Mouse (Mus musculus) v-Abl transformed pro-B cells (cell line): ENCODE measurements at regions not wholly inside any gene's neighbourhood (a gene's known extent, or its start where the extent isn't known, plus 50 kb on each side); places are given as distances from the start of the nearest gene placed in this dataset.

Experiments used
- in situ Hi-C, 2 experiments: fragments of 400-800 bp; cut with MboI; formaldehyde crosslinking; loops; one replicate each; pipeline ENCODE4 v1.15.1; 2025; ENCODE audit not compliant: unreplicated experiment in 2 of 2

DNA sequence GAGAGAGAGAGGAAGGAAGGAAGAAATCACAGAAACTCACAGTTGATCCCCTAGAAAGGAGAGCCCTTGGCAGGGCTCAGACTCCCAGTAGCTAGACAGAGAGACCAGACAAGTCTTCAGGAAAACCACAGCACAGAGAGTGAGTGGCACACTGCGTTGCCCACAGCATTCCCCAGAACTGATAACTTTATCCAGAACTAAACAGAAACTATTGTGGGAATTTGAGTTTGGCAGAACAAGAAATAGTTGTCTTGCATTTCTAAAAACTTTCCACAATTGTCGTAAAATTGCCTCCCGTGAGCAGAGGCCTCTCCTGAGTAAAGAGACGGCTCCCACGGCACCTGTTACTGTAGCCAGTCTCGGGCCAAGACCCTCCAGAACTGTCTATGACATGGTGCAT lies 178.1 kb downstream of the Setd4 start:
- in situ Hi-C loops: no loop called here

DNA sequence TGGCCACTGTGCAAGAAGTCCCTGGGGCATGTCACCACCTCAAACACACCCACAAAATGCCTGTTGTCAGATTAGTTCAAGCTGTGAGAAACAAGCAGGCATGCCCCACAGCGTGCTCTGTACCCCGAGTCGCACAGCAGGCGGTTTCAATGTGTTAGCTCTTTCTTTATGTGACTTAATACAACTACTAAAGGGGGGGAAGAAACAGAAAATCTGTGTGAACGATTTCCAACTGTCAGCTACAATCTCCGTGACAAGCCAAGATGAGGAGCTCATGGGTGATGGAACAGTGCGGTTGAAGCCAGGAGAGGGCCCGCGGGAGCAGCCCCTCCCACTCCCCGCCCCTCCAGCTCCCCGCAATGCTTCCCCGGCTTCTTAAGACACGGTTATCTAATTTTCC lies 180.7 kb downstream of the Setd4 start:
- in situ Hi-C loops: no loop called here

DNA sequence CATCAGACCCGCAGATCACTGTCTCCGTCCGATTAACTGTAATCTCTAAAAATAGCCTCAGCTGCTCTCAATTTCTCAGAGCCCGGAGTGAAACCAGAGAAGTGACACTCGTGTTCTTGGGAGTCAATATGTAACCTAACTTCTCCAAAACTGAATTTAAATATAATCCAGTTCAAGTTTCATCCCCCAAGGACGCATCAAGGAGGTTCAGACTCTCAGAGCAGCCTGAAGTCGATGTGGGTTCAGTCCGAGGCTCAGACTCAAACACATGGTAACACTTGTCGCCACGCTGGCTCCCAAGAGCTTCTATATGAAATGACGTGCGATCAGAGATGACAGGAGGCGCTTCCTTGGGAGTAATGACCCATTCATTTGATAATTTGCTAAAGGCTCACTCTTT lies 181.6 kb downstream of the Setd4 start:
- in situ Hi-C loops: no loop called here

DNA sequence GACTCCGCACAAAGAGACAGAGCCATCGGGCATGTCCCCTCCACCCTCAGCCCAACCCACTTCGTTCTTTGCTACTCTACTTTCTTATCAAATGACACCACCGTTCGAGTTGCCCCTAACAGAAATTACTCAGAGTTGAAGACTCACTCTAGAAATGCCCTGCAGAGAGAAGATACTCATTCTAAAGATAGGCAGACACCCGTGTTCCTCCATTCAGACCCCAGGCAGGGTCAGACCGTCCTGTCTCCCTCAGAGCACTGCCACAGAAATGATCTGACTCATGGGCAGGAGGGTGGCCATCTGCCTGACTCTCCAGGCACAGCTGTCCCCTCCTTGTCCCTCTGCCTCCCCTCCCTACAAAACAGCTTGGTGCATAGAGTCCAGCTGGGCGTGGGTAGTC lies 185.6 kb downstream of the Setd4 start:
- in situ Hi-C loops: no loop called here

DNA sequence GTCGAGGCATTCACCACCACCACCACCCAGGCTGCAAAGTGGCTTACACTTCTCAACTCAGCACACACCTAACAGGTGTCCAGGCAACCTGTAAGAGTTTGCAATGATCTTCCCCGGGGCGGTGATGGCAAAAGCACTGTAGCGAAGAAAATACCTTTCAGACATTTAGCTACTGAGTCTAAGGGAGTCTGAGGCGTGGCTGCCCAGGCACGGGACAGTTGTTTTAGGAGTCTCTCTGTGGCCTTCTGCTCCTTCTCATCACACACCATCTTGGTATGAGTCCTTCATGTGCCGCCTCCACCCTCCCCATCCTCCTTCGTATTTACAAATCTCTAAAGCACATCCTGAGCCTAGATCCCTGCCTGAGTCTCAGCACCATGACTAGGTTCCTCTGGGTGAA lies 186.0 kb downstream of the Setd4 start:
- in situ Hi-C loops: no loop called here

DNA sequence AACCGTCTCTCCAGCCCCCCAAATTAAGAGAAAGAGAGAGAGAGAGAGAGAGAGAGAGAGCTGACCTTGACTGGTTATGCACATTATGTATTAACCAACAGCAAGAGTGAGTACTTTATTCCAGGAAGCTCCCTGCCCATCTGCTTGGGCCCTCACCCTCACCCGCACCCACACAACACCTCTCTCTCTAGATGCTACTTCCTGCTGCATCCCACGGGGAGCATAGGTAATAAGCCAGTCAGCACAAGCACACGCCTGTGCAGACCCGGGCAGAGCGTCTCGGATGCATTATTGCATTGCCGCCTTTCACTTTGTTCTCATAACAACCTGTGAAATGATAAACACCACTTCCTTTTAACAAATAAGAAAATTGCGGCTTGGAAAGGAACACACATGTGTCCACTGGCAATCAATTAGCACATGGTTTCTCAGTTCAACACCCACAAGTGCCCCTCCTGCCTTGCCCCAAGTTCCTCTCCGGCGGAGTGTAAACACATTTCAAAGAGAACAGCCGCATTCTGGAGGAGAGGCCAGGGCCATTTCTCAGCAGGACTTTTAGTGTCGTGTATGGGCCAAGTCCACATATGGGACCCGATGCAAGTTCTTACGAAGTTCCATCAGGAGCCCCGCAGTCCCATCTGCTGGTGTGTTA lies 211.7 kb downstream of the Setd4 start:
- in situ Hi-C loops: no loop called here

DNA sequence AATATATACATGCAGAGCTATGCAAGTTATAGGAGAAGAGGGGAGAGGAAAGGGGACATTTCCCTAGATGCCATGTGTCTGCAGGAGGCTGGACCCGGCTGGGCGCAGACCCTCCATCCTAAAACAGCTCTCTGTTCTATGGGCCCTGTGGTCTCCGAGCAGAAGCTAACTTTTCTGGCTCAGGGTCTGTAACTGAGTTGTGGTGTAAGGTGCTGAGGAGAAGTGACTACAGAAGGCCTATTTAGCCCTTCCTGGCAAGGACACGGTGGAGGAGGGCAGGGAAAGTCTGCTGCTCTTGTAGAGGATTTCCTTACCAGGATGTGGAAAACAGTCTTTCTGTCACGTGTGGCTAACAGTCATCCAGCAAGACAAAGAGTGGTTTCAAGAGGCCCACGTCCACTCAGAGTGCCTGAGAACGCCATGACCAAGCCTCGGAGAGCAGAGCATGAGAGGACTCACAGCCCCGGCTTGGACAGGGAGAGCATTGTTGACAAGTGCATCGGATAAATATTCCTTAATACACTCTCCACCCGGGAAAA lies 216.2 kb downstream of the Setd4 start:
- in situ Hi-C loops: no loop called here

DNA sequence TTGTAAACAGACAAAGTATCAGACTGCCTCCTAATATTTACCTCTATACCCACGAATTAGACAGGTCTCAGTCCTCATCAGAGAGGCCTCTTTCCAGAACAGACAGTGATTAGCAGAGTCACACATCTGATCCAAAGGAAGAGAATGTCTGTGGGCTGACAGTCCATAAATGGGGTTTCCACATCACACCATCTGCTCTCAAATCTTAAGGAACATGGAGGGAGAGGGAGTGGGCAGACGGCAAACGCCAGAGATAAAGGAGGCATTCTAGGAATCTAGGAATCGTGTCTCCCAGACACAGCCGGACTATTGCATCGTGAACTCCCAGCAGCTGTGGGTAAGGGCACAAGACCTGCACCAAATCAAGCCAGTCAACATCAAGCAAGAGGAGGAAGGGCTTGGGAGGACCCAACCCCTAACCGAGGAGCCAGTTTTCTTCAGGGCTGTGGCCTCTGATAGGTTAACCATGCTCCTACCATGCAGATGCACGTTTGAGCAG lies 219.8 kb downstream of the Setd4 start:
- in situ Hi-C loops: no loop called here

DNA sequence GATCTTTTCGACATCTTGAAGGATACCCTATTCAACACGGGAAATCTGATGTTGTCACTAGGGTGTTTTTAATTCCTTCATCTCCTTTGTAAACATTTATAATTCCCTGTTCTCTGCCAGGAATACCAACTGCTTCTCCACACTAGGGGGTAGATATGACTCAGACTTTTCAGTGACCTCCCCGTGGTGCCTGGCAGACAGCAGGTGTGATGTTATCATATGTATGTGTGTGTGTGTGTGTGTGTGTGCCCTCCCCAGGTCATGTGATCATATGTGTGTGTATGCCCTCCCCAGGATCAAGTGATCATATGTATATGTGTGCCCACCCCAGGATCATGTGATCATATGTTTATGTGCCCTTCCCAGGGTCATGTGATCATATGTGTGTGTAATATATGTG lies 220.9 kb downstream of the Setd4 start:
- in situ Hi-C loops: no loop called here

DNA sequence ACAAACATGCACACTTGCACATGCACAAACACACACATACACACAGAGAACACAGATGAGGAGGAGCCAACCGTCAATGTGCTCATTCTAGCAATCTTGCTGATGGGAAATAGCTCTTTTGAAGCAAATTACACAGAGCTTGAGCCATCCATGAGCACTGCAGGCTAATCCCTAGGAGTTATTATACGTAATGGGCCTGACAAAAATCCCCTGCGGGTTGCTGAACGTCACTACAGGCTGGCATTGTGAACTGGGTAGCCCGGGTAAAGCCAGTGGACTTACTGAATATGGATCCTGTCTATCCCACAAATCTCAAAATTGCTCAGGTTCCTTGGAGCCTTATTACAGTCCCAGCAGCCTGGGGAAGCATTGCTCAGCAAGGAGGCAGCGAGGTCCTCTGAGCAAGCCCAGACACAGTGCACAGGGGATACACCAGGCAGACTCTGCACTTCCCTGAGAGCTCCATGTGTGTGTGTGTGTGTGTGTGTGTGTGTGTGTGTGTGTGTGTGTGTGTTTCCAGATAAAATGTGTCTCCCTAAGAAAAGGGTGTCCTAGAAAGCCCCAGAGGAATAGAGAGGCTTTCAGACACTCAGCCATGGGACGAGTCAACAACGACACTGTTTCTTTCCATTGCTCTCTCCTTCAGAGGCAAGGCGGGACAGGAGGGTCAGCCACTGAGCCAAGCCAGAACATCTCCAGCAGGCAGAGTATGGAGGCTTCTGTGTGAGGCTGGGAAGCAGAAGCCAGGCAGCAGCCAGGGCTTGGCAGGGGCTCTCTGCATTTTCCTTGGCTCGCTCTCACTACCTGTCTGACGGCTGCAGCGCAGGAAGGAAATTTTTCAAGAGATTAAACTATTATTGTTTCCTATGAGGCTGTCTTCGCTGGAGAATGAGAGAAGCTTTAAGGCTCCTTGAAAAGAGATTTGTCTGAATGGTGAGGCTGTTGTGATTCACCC lies 222.9 kb downstream of the Setd4 start:
- in situ Hi-C loops: no loop called here

DNA sequence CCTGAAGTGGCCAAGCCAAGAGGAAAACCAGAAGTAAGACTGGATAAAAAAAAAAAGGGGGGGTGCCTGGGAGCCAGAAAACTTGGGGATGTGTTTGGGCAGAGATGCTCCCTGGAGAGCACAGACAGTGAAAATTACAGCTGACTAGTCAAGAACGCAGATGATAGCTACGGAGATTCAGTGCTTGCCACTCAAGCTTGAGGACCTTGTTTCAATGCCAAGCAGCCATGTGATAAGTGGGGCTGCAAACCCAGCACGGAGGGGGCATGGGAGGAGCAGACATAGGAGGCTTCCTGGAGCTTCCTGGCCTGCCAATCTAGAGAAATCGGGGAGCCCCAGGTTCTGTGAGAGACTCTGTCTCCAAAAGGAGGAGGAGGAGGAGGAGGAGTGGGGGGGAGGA lies 223.7 kb downstream of the Setd4 start:
- in situ Hi-C loops: no loop called here

DNA sequence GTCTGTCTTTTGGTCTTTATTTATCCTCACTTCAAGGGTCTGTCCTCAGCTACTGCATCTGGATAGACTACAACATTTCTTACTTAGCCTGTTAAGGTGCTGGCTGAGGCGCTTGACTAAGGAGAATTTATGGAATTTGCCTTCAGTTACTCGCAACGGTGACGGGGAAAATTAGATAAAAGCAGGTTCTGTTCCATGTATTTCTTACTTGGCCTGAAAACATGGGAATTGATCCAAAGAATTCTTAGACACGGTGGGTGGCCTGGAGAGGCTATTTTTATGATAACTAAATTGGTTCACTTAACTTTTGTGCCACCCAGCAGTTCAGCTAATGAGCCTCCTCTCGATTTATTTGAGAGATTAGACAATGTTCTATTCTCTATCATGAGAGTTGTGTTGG lies 224.3 kb downstream of the Setd4 start:
- in situ Hi-C loops: no loop called here

DNA sequence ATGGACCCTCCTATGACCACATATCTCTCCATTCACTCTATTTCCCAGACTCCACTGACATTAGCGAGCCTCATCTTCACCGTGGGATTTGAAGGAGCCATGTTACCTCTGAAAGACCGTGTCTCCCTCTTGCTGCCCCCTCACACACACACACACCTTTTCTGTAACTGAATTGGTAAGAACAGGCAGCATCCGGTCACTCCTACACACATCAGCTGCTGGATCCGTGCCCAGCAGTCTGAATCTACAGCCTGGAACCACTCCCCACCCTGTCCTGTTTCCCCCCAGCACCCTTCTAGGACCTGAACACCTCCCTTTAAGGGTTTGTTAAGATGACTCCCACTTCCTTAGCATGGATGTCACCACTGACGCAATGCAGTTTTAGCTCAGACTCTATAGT lies 229.2 kb downstream of the Setd4 start:
- in situ Hi-C loops: no loop called here

DNA sequence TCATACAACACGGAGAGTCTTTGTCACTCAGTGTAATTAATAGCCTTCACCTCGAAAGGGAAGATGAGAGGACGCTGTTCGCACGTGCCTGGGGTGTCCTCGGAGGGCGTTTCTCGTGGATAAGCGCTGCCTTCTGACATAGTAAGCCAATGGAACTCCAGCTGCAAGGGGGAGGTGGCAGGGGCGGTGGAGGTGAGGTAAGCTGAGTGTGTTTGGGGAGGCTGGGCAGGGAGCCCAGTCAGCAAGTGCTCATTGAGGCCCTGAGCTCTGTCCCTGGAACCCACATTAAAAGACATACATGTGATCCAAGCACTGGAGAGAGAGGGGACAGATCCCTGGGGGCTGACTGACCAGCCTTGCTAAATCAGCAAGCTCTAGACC lies 234.1 kb downstream of the Setd4 start:
- in situ Hi-C loops: no loop called here

DNA sequence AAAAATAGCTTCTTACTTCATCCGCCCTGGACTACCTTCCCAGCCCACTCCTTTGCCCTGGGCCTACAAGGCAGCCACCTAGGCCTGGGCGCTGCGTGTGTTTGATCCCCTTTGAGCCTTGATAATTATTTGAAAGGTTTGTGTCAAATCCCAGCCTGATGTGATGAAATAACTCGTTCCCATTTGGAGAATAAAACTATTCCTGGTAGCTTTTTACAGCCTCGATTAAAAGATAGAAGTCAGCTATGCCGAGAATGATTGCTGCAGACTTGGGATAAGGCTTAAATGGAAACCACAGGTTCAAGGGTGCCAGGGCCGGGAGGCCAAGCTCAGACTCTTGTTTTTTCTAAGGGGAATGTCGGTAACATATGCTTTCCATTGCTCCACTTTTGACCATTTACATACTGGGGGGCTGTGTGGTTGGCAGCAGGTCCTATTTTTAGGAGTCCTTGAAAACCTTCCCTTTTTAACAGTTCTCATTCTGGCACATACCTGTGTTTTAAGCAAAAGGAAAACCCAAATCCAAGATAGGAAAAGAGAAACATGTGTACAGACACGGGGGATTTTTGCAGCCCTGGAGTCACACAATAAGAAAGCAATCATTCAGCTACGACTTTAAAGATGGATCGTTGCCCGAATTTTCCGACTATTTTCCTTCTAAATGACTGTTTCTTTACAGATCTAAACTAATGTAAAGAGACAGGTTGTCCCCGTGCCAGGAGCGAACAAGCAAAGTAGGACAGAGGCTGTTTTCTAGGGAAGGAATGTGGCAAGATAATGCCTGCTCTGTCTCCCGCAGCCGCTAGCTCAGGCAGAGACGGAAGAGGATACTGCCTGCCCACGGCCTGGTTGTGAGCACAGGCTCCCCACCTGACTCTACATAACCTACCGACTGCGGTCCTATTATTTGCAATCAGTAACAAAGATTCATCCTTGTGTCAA lies 234.8 kb downstream of the Setd4 start:
- in situ Hi-C loops: no loop called here

DNA sequence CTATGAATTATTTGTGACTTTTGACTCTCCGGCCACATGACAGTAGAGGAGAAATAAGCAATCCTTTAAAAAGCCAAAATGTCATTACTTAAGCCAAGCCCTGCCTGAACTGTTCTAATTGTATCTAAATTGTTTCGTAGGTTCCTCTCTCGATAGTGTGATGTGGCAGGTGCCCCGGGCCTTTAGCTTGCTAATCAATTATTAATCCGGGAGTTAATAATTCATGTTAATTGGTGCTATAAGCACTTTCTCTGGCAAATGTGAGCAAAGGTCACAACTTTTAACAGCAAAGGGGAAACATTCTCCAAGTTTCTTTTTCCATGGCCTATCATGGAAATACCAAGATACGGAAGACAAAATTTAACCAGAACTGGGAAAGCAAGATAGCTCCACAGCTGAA lies 235.9 kb downstream of the Setd4 start:
- in situ Hi-C loops: no loop called here

DNA sequence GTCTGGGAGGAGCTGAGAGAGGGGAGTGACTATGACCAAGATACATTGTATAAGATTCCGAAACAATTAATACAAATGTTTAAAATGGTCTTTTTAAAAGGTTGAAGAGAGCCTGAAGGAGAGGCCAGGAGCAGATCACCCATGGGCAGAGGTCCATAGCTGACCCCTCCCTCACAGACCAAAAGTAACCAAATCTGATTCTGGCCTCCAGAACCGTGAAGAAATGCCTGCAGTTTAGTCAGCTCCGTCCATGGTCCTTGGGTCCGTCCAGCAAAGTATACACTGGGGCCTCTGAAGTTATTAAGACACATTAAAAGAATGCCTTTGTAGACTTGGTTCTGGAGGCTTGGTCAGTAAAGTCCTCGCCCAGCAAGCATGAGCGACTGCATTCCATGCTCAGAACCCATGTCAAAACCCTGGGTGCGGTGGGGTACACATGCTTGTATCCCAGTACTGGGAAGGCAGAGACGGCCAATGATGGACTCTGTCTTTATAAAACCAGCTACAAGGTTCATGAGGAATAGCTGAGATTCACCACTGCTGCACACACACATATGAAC lies 236.5 kb downstream of the Setd4 start:
- in situ Hi-C loops: no loop called here

DNA sequence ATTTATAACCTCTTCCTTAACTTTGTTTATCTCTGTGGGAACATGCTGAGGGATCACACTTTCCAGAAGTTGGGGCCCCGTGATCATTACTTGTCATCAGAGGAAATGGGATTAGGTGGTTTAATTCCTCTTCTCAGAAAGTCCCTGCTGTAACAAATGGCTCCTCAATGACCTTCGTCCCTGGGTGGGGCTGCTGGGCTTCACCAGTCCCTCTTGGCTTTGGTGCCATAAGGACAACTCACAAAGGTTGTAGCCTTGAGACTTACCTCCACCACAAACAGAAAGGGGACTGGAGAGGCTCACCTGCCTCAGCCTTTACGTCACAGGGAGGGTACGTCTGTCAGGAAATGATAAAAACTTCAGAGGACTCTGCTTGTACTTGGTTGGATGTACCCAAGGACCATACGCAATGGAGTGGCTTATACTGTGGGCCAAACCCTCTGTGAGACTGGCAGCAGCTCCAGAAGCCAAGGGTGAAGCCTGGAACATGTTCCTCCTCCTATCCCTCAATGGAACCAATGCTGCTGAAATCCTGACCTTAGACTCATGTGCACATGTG lies 237.4 kb downstream of the Setd4 start:
- in situ Hi-C loops: no loop called here

DNA sequence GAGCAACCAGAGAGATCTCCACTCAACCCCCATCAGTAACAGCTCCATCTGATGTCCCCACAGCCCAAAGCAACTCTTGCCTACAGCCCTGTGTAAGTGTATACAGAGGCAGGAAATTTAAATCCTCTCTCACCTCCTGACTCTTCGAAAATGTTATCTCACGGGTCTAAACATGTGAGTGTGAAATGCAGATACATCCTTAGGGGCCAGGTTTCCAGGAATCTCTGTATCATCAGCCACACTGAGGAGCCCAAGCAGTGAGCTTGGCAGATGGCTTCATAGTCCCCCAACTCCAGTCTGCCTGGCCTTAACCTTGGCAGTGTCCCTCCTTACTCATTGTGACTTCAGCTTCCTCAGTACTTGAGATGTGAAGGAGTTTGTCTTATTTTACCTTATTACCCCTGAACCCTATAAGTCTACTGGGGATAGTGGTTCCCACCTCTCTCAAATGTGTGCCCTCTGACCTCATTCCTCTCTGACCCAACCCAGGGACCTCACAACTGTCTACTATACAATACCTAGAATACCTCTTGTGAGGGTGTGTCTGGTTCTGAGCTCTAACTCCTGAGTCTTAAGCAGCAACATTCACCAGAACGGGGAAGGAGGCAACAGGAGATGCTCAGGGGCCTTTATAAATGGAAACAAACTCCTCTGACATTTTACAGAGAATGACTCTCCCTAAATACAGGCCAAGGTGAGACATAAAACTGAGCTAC lies 238.5 kb downstream of the Setd4 start:
- in situ Hi-C loops: no loop called here
